Mouse (Mus musculus) hindbrain, embryonic 13.5 days (tissue): ENCODE results near the gene Cd2bp2. TPM values are rescaled to one million over a fixed set of nuclear protein-coding genes. Genes with fewer than 3 reads are reported as not detected.

Experiments used
- ATAC-seq: fragments of 200-750 bp; cut with Nextera tagmentation; 2 replicates; pipeline ENCODE4 v1.8.0; 2017; ENCODE audit warnings: moderate TSS enrichment; ENCODE audit not compliant: low FRiP score
- H3K27ac ChIP-seq: fragments of 300-500 bp; sonication (generic); 2 replicates; pipeline ENCODE4 v1.5.1; 2015; ENCODE audit warnings: inconsistent platforms, mild to moderate bottlenecking, moderate library complexity
- H3K27me3 ChIP-seq: fragments of 300-500 bp; sonication (generic); 2 replicates; pipeline ENCODE4 v1.6.1; 2015; ENCODE audit warnings: mild to moderate bottlenecking, inconsistent platforms
- H3K36me3 ChIP-seq: fragments of 300-500 bp; sonication (generic); 2 replicates; pipeline ENCODE4 v1.6.1; 2015; ENCODE audit warnings: mild to moderate bottlenecking, inconsistent platforms
- H3K4me1 ChIP-seq: fragments of 300-500 bp; sonication (generic); replicated peaks from 2 replicates; pipeline ENCODE4 v1.6.1; 2015; ENCODE audit warnings: inconsistent platforms
- H3K4me2 ChIP-seq: fragments of 300-500 bp; sonication (generic); 2 replicates; pipeline ENCODE4 v1.6.1; 2015; ENCODE audit warnings: inconsistent platforms, mild to moderate bottlenecking, moderate library complexity
- H3K4me3 ChIP-seq: fragments of 300-500 bp; sonication (generic); 2 replicates; pipeline ENCODE4 v1.5.1; 2015; ENCODE audit warnings: mild to moderate bottlenecking, inconsistent platforms
- H3K9ac ChIP-seq: fragments of 300-500 bp; sonication (generic); 2 replicates; pipeline ENCODE4 v1.6.1; 2015; ENCODE audit warnings: mild to moderate bottlenecking, inconsistent platforms
- H3K9me3 ChIP-seq: fragments of 300-500 bp; sonication (generic); 2 replicates; pipeline ENCODE4 v1.6.1; 2016; ENCODE audit warnings: inconsistent platforms
- WGBS: fragments of 180-500 bp; shearing (Covaris S2); methylation state at CpG from one replicate; pipeline ENCODE4 v1.1.7; 2015; 5-methylcytosine and 5-hydroxymethylcytosine counted together
- polyA plus RNA-seq: library from polyadenylated mRNA; unstranded; fragments of >200 nt; fragmentation: Nextera tagmentation; extraction: Ambion mirVana; gene quantifications from 2 replicates; pipeline ENCODE4 v1.2.1, GENCODE M21; 2015

Cd2bp2 gene
- polyA plus RNA-seq, 1 experiment from 2014 or later, result 83.1 TPM

- WGBS, result 0% methylated on average over 52 of the region's 53 CpGs
- H3K27me3 ChIP-seq, result no peaks in the 10 kb centered on the region
- H3K4me3 ChIP-seq, result peak overlapping the region; percentile 99
- peaks cover 21% of the 10 kb centered on the region for H3K36me3 ChIP-seq
- peak overlapping the region; percentile 88 for H3K27ac ChIP-seq
- H3K4me2 ChIP-seq, result peak overlapping the region; percentile 99
- H3K9ac ChIP-seq, result peak overlapping the region; percentile 98
- H3K4me1 ChIP-seq, result peaks cover 47% of the 10 kb centered on the region
- no peaks in the 10 kb centered on the region for H3K9me3 ChIP-seq
- ATAC-seq, result 0 out of 2 replicates have a peak, but pooled peaks have one; percentile 12
Observed at GRCm38 (mm10) chr7:127207374-127208294, 11.8 kb upstream of the Cd2bp2 start.

GRCm38 (mm10) chr7:127206606-127207005 lies 10.8 kb upstream of the Cd2bp2 start:
- H3K27me3 ChIP-seq, result no peaks in the 10 kb centered on the region
- peak overlapping the region; percentile 99 for H3K4me3 ChIP-seq
- peak overlapping the region; percentile 99 for H3K4me2 ChIP-seq
- peaks cover 30% of the 10 kb centered on the region for H3K36me3 ChIP-seq
- no peak for ATAC-seq
- no peaks in the 10 kb centered on the region for H3K9me3 ChIP-seq
- H3K9ac ChIP-seq, result peak overlapping the region; percentile 98
- no peak overlapping the region for H3K27ac ChIP-seq
- 71% methylated on average over 2 of the region's 2 CpGs for WGBS
- H3K4me1 ChIP-seq, result peaks cover 47% of the 10 kb centered on the region

GRCm38 (mm10) chr7:127196484-127196883 lies 634 bp upstream of the Cd2bp2 start:
- H3K4me1 ChIP-seq, result peaks cover 28% of the 10 kb centered on the region
- whole genome bisulfite sequencing, result 56% methylated on average over 11 of the region's 11 CpGs
- peak overlapping the region; percentile 86 for H3K27ac ChIP-seq
- no peaks in the 10 kb centered on the region for H3K9me3 ChIP-seq
- H3K4me2 ChIP-seq, result peak overlapping the region; percentile 71
- peak overlapping the region; percentile 84 for H3K9ac ChIP-seq
- H3K36me3 ChIP-seq, result peaks cover 80% of the 10 kb centered on the region
- ATAC-seq, result no peak
- peak overlapping the region; percentile 77 for H3K4me3 ChIP-seq
- H3K27me3 ChIP-seq, result no peaks in the 10 kb centered on the region

GRCm38 (mm10) chr7:127194633-127195029 lies 1.2 kb downstream of the Cd2bp2 start:
- Histone ChIP-seq H3K9ac (peak overlapping the region; percentile 84), H3K4me2 (peak overlapping the region; percentile 92), H3K27ac (peak overlapping the region; percentile 91), H3K36me3 (peaks cover 72% of the 10 kb centered on the region), H3K27me3 (no peaks in the 10 kb centered on the region), H3K4me3 (peak overlapping the region; percentile 77), H3K9me3 (no peaks in the 10 kb centered on the region), H3K4me1 (peaks cover 28% of the 10 kb centered on the region)
- 86% methylated on average over 7 of the region's 7 CpGs for WGBS
- ATAC-seq, result no peak

- peak overlapping the region; percentile 84 for H3K9ac ChIP-seq
- peaks cover 67% of the 10 kb centered on the region for H3K36me3 ChIP-seq
- H3K9me3 ChIP-seq, result no peaks in the 10 kb centered on the region
- peaks cover 28% of the 10 kb centered on the region for H3K4me1 ChIP-seq
- no peaks in the 10 kb centered on the region for H3K27me3 ChIP-seq
- WGBS, result 95% methylated on average over 17 of the region's 17 CpGs
- no peak overlapping the region for H3K27ac ChIP-seq
- peak overlapping the region; percentile 92 for H3K4me2 ChIP-seq
- peak overlapping the region; percentile 77 for H3K4me3 ChIP-seq
- ATAC-seq, result no peak
Observed at GRCm38 (mm10) chr7:127194011-127194632, 1.7 kb downstream of the Cd2bp2 start.

GRCm38 (mm10) chr7:127192989-127193388 lies 2.9 kb downstream of the Cd2bp2 start:
- H3K4me3 ChIP-seq, result no peak overlapping the region
- H3K4me1 ChIP-seq, result peaks cover 28% of the 10 kb centered on the region
- H3K36me3 ChIP-seq, result peaks cover 55% of the 10 kb centered on the region
- no peak overlapping the region for H3K4me2 ChIP-seq
- no peak overlapping the region for H3K27ac ChIP-seq
- H3K9ac ChIP-seq, result no peak overlapping the region
- no peak for ATAC-seq
- H3K27me3 ChIP-seq, result no peaks in the 10 kb centered on the region
- no peaks in the 10 kb centered on the region for H3K9me3 ChIP-seq
- WGBS, result 99% methylated on average over 5 of the region's 5 CpGs

- Histone ChIP-seq H3K27ac (no peak overlapping the region), H3K9me3 (no peaks in the 10 kb centered on the region), H3K4me2 (no peak overlapping the region), H3K27me3 (no peaks in the 10 kb centered on the region), H3K4me3 (no peak overlapping the region), H3K9ac (no peak overlapping the region), H3K4me1 (peaks cover 17% of the 10 kb centered on the region), H3K36me3 (peaks cover 42% of the 10 kb centered on the region)
- 87% methylated on average over 6 of the region's 6 CpGs for WGBS
- ATAC-seq, result no peak
Observed at GRCm38 (mm10) chr7:127190672-127191071, 5.2 kb downstream of the Cd2bp2 start.

- WGBS, result 86% methylated on average over 17 of the region's 17 CpGs
- Histone ChIP-seq H3K27me3 (no peaks in the 10 kb centered on the region), H3K4me2 (no peak overlapping the region), H3K4me1 (no peaks in the 10 kb centered on the region), H3K36me3 (peaks cover 31% of the 10 kb centered on the region), H3K4me3 (no peak overlapping the region), H3K9me3 (no peaks in the 10 kb centered on the region), H3K27ac (no peak overlapping the region), H3K9ac (no peak overlapping the region)
- ATAC-seq, result no peak
Observed at GRCm38 (mm10) chr7:127188305-127189276, 7.3 kb downstream of the Cd2bp2 start.

- no peak for ATAC-seq
- Histone ChIP-seq H3K36me3 (peaks cover 19% of the 10 kb centered on the region), H3K4me2 (no peak overlapping the region), H3K27me3 (no peaks in the 10 kb centered on the region), H3K9ac (no peak overlapping the region), H3K9me3 (no peaks in the 10 kb centered on the region), H3K27ac (no peak overlapping the region), H3K4me1 (no peaks in the 10 kb centered on the region), H3K4me3 (no peak overlapping the region)
- WGBS, result 75% methylated on average over 10 of the region's 10 CpGs
Observed at GRCm38 (mm10) chr7:127187351-127187750, 8.5 kb downstream of the Cd2bp2 start.

GRCm38 (mm10) chr7:127185601-127186000 lies 10.2 kb downstream of the Cd2bp2 start:
- Histone ChIP-seq H3K27me3 (no peaks in the 10 kb centered on the region), H3K4me3 (no peak overlapping the region), H3K36me3 (peaks cover 2% of the 10 kb centered on the region; the same call in 1 of the 2 replicates), H3K4me2 (no peak overlapping the region), H3K9ac (no peak overlapping the region), H3K9me3 (no peaks in the 10 kb centered on the region), H3K27ac (no peak overlapping the region), H3K4me1 (no peaks in the 10 kb centered on the region)
- ATAC-seq, result 0 out of 2 replicates have a peak, but pooled peaks have one; percentile 10
- 68% methylated on average over 3 of the region's 3 CpGs for WGBS

GRCm38 (mm10) chr7:127184720-127185119 lies 11.1 kb downstream of the Cd2bp2 start:
- H3K27ac ChIP-seq, result no peak overlapping the region
- no peaks in the 10 kb centered on the region for H3K9me3 ChIP-seq
- H3K9ac ChIP-seq, result no peak overlapping the region
- no peak overlapping the region for H3K4me2 ChIP-seq
- no peaks in the 10 kb centered on the region for H3K4me1 ChIP-seq
- ATAC-seq, result no peak
- no peak overlapping the region for H3K4me3 ChIP-seq
- no peaks in the 10 kb centered on the region for H3K27me3 ChIP-seq
- H3K36me3 ChIP-seq, result no peaks in the 10 kb centered on the region
- 62% methylated on average over 1 of the region's 1 CpGs for WGBS

GRCm38 (mm10) chr7:127183828-127184227 lies 12.0 kb downstream of the Cd2bp2 start:
- 81% methylated on average over 6 of the region's 6 CpGs for WGBS
- Histone ChIP-seq H3K36me3 (no peaks in the 10 kb centered on the region), H3K4me2 (no peak overlapping the region), H3K4me1 (no peaks in the 10 kb centered on the region), H3K9ac (no peak overlapping the region), H3K4me3 (no peak overlapping the region), H3K27ac (no peak overlapping the region), H3K9me3 (no peaks in the 10 kb centered on the region), H3K27me3 (no peaks in the 10 kb centered on the region)
- ATAC-seq, result no peak
